Mouse (Mus musculus): ENCODE data around the gene Gm3776.
"Not testable (repeated sequence)": the region's sequence is repeated elsewhere in the genome, so short reads cannot be mapped to it uniquely, and the experiment has no call there.

- not testable (repeated sequence) for TF ChIP-seq CTCF, EP300 (IDR thresholded peaks at IDR 0.05)
These were observed 25.2 kb downstream of the Gm3776 start for GRCm38 (mm10) chr9:78282002-78282711.

All from lung, postnatal 0 days (tissue).